Mouse (Mus musculus): ENCODE measurements around the gene Olfr1354.
"Not testable (repeated sequence)": the region's sequence is repeated elsewhere in the genome, so short reads cannot be mapped to it uniquely, and the experiment has no call there.

Gene Olfr1354

DNA sequence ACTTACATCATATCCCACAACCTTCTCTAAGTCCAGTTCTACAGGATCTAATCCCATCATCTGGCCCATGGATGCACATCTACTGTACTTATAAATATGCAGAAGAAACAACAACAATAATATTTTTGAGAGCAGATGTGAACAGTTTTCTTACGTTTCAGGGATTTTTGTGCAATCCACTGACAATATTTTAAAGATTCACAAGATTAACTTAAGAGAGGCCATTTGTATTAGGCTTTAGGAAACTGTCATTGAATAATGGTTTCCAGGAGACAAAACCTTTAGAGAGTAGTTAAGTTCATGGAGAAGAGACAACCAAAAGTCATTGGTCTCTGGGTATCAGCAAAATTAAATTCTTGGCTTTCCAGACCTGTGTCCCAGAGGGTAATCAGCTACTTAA, at the start of gene Olfr1354:
Olfr1354 (plus strand) TSS at position 301 of the 400 bp plus-strand sequence.
- DNase-seq (ENCODE audit: low read depth, low spot score) = not testable (repeated sequence)

DNA sequence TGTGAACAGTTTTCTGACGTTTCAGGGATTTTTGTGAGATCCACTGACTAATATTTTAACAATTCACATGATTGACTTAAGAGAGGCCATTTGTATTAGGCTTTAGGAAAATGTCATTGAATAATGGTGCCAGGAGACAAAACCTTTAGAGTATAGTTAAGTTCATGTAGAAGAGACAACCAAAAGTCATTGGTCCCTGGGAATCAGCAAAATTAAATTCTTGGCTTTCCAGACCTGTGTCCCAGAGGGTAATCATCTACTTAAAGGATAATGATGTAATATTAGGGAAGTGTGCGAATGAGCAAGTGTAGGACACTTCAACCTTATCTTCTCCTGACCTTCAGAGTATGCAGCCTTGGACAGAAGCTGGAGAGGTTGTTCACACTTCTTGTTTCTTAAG, 37.7 kb upstream of the Olfr1354 start, which contains the start of gene Olfr1355:
Olfr1355 (plus strand) TSS at position 301 of the 400 bp plus-strand sequence.
- DNase-seq (ENCODE audit: low read depth, low spot score) = no peak

DNA sequence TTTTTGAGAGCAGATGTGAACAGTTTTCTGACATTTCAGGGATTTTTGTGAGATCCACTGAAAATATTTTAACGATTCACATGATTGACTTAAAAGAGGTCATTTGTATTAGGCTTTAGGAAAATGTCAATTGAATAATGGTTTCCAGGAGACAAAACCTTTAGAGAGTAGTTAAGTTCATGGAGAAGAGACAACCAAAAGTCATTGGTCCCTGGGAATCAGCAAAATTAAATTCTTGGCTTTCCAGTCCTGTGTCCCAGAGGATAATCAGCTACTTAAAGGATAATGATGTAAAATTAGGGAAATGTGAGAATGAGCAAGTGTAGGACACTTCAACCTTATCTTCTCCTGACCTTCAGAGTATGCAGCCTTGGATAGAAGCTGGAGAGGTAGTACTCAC, 37.4 kb downstream of the Olfr1354 start, which contains the start of gene Olfr8:
Olfr8 (plus strand) TSS at position 301 of the 400 bp plus-strand sequence.
- not testable (repeated sequence) for DNase-seq (ENCODE audit: low read depth, low spot score)

DNA sequence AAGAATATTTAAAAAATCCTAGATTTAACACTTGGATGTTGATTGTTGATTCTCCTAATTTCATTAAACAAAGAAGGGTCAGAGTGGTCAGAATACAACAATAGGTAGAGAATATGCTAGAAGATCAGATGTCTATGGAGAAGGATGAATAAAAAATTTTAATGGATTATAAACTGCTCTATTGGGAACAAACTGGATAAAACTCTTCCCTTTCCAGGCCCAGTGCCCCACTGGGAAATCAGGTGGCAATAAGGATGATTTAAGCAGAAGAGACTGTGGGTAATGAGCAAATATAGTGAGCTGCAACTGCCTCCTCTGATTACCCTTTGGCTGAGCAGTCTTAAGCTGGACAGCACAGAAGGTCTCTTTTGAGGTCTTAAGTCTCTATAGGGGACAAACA, 50.0 kb downstream of the Olfr1354 start, which contains the start of gene Olfr1353:
Olfr1353 (plus strand) TSS at position 301 of the 400 bp plus-strand sequence.
- not testable (repeated sequence) for DNase-seq (ENCODE audit: low read depth, low spot score)

Data from mesoderm, embryonic 11.5 days (tissue).